Mouse (Mus musculus) frontal cortex, adult (tissue): ENCODE results near the gene Gse1.

ENCODE experiments used
- ATAC-seq: cut with Nextera tagmentation; 2 replicates; pipeline ENCODE4 v1.9.2; 2017; ENCODE audit warnings: mild to moderate bottlenecking, moderate library complexity, mixed read lengths; ENCODE audit not compliant: low TSS enrichment

Gene Gse1

GRCm38 (mm10) chr8:120610824-120611223, 382.6 kb downstream of the Gse1 start:
- ATAC-seq: no peak

DNA sequence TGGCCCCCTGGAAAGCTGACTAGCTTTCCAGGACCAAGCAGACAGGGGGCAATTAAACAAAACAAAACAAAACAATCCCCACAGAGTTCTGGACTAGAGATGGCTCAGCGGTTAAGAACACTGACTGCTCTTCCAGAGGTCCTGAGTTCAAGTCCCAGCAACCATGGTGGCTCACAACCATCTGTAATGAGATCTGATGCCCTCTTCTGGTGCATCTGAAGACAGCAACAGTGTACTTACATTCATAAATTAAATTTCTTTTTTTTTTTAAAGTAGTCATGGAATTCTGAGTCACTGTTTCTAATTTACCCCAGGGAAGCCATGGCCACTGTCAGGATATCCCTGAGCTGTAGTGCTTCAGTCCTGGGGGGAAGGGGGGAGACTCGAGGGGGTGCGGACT, 386.2 kb downstream of the Gse1 start:
- no peak for ATAC-seq

GRCm38 (mm10) chr8:120616663-120617626, 388.7 kb downstream of the Gse1 start:
- no peak for ATAC-seq

DNA sequence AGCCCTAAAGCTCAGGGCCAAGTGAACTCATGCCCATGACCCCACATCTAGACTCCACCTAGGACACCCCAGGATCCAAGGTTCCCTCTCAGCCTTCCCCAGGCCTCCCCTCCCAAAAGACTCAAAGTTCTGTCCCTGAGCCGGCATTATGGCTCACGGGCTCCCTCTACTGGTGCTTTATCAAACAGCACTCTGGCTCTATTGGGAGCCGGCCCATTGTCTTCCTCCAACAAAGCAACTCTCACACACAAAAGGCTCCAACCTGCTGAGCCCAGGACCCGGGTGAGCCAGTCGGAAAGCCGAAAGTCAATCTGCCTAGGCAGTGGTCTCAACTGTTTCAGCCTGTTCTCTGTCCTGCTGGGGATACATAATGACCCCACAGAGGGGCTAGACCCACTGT, 389.9 kb downstream of the Gse1 start:
- ATAC-seq: 0 out of 2 replicates have a peak, but pooled peaks have one; percentile 50

DNA sequence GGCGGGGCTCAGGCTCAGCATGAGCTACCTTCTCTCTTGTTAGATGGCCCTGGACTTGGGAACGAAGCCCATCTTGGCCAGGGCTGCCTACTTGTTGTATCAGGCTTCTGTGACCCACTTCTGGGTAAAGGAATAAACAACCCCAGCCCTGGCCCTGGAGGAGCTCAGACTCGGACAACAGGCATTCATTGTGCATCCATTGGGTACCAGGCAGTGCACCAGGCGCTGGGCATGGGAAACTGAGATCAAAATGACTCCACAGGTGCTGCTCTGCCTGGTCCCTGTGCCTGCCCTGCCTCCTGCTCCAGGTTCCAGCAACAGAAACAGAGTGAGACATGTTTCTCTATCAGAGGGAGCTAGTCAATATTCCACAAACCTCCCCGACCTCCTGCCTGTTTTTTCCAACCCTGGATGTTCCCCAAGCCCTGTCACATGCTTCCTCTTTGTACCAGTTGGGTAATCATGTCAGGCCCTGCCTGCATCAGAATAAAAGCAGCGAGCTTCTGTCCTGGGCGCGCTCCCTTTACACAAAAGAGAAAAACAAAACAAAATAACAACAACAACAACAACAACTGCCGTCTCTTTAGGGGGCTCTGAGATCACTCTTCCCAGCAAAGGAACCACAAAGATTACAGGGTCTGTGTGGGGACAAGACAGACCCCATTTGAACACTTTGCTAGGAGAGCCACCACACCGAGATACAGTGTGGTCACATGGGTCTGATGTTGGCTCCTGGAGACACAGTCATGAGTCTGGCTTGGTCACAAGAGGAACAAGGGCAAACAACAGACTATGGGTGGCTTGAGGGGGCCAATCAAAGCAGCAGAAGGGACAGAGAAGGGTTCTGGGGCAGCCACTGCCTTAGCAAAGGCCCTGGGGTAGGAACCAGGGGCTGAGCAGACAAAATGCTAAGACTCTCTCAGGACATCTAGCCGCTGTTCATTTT, 391.3 kb downstream of the Gse1 start:
- peak; percentile 53 for ATAC-seq

GRCm38 (mm10) chr8:120620441-120620840, 392.2 kb downstream of the Gse1 start:
- ATAC-seq: no peak

DNA sequence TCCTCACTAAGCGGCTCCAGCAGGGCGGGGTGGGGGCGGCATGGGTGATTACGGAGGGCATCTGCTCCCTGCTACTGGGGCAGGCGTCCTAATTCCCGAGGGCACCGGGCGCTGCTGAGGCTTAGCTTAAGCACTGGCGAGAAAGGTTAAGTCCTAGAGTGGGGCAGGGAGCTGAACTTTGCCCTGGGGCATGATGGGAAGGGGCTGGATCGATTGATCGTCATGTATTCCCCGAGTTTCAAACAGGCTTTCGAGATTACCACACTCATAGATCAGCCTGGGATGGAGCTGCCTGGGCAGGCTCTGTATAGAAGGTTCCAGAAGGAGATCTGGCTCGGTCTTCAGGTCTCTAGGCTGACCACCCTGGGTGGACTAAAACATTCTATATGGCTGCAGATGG, 393.9 kb downstream of the Gse1 start:
- ATAC-seq: no peak

DNA sequence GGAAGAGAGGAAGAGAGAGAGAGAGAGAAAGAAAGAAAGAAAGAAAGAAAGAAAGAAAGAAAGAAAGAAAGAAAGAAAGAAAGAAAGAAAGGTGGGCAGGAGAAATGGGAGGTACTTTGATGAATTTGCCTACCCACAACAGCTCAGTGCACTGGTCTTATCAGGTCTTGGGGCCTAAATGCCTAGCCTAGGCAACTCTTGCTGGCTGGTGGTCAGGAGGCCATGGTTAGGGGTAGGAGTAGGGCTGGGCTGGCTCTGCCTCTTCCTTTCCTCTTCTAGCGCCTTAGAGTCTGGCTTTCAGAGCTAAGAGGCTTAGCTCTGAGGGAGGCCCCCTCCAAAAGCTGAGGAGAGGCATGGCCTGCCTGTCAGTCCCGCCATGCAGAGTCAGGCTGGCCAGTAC, 395.4 kb downstream of the Gse1 start:
- ATAC-seq: no peak

DNA sequence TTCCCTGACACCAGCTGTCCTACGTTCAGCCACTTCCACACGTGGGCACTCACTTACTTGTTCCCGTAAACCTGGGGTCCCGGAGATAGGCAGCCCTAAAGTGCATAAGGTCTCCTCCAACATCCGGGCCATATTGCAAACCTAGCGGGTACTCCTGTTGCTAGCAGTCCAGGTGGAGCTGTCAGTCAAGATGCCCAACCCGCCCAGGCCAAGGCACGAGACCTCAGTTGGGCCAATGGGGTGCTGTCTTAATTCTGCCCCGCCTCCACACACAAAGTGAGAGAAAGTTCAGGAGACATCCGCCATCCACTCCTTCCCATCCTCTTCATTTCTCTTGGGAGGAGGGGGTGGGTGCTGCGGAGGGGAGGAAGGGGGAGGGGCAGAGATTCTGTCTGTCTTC, 398.2 kb downstream of the Gse1 start:
- ATAC-seq: no peak

- peak; percentile 51; the same call in 1 of the 2 replicates for ATAC-seq
Observed at GRCm38 (mm10) chr8:120627298-120627697, 399.0 kb downstream of the Gse1 start.

GRCm38 (mm10) chr8:120630031-120630430, 401.8 kb downstream of the Gse1 start:
- ATAC-seq: no peak

DNA sequence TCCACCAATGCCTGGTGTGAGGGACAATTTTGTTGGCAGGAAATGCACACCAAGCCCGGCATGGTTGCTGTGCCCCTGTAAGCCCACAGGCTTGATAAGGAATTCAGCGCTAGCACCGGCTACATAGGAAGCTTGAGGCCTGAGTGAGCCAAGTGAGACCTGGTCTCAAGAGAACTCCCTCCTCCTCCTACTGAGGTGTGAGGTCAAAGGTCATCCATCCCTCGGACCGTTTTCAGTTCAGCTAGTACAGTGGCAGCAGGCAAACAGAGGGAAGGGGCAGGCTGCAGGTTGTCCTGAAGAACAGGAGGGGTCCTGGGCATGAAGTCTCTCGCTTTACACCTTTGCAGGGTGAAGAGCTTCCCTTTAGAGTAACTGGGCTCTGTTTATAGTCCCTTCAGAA, 402.6 kb downstream of the Gse1 start:
- no peak for ATAC-seq
